Comparison of ENCODE assay signal across 26 mouse cellular contexts in the genomic region with DNA sequence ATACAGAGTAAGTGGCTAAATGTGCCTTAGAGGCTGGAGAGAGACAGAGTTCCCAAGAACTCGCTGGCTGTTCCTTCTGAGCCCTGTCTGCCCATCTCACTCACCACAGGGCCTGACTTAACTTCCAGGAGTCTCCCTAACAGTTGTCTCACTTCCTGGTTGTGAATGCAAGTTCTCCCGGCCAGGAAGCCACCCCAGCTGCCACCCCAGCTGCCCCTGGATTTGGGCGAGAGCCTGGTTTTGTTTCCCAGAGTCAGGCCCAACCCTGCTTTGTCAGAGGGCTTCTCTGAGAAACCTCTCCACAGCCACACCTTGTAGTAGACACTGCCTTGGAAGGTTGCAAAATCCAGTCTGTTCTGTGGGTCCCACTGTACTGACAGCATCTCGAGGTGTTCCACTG. TPM values are rescaled to one million over a fixed set of nuclear protein-coding genes. Genes with fewer than 3 reads are reported as not detected.
DNase-seq lines count a peak whose midpoint lies in the region; ATAC-seq and TF ChIP-seq lines count a peak whose summit lies in the region.
"Had no signal": no experiment of that assay in that cellular context is flagged by ENCODE, and none has a peak within 500 bp of the region (broad histone marks: within the 10 kb centered on the region; RNA-seq: fewer than 3 reads in every experiment).

No protein-coding gene starts in this region.

- H3K27me3 ChIP-seq in embryonic facial prominence, embryonic 15.5 days = no peaks in the 10 kb centered on the region
- H3K27me3 ChIP-seq in embryonic facial prominence, embryonic 10.5 days (replicated peaks; ENCODE audit: low read depth, poor library complexity, severe bottlenecking) = no peaks in the 10 kb centered on the region
- no peaks in the 10 kb centered on the region for H3K27me3 ChIP-seq in stomach, embryonic 15.5 days (replicated peaks)
- H3K27me3 ChIP-seq in stomach, postnatal 0 days (ENCODE audit: control insufficient read depth, insufficient read depth, low read length) = no peaks in the 10 kb centered on the region
- H3K27me3 ChIP-seq: CH12.LX; embryonic facial prominence, embryonic 12.5 days; forebrain, embryonic 13.5 days; forebrain, embryonic 15.5 days; Patski had no signal

- 65% methylated on average over 4 of the region's 4 CpGs for WGBS in embryonic facial prominence, embryonic 15.5 days
- WGBS in embryonic facial prominence, embryonic 10.5 days = 78% methylated on average over 4 of the region's 4 CpGs
- WGBS in stomach, embryonic 15.5 days = 73% methylated on average over 4 of the region's 4 CpGs
- 59% methylated on average over 4 of the region's 4 CpGs for WGBS in stomach, postnatal 0 days

- peaks cover 71% of the 10 kb centered on the region for H3K4me1 ChIP-seq in embryonic facial prominence, embryonic 15.5 days
- H3K4me1 ChIP-seq in embryonic facial prominence, embryonic 10.5 days = peaks cover 71% of the 10 kb centered on the region
- H3K4me1 ChIP-seq in stomach, embryonic 15.5 days = no peaks in the 10 kb centered on the region
- H3K4me1 ChIP-seq in stomach, postnatal 0 days (replicated peaks; ENCODE audit: control insufficient read depth, insufficient read depth) = no peaks in the 10 kb centered on the region

- no peaks in the 10 kb centered on the region for H3K9me3 ChIP-seq in embryonic facial prominence, embryonic 15.5 days (replicated peaks)
- H3K9me3 ChIP-seq in embryonic facial prominence, embryonic 10.5 days = no peaks in the 10 kb centered on the region
- H3K9me3 ChIP-seq in stomach, embryonic 15.5 days = no peaks in the 10 kb centered on the region
- H3K9me3 ChIP-seq in stomach, postnatal 0 days (ENCODE audit: control insufficient read depth, low read length) = no peaks in the 10 kb centered on the region
- H3K9me3 ChIP-seq: embryonic facial prominence, embryonic 12.5 days; forebrain, embryonic 13.5 days; forebrain, embryonic 15.5 days had no signal

- no peak for DNase-seq in embryonic facial prominence, embryonic 10.5 days (ENCODE audit: low spot score)
- DNase-seq in lung, postnatal 36 days = peak; percentile 18
- no peak for DNase-seq in lung, postnatal 4 days
- DNase-seq in stomach, postnatal 0 days (ENCODE audit: low spot score) = no peak
- no peak for DNase-seq in cerebellum, adult 9-11 months
- DNase-seq: adrenal gland, adult 8-10 months; adrenal gland, postnatal 14 days; adrenal gland, postnatal 36 days; B cell, adult 2 months; cerebellum, adult 11-12 months; cerebellum, adult 2 months; cerebellum, adult 9-10 months; cerebellum, postnatal 14 days; cerebellum, postnatal 36 days; embryo, embryonic 11 days had no signal

- TF ChIP-seq CTCF in stomach, postnatal 0 days (IDR thresholded peaks at IDR 0.05; ENCODE audit: low read depth) = no peak

- H3K27ac ChIP-seq in embryonic facial prominence, embryonic 15.5 days (replicated peaks) = peak overlapping the region; percentile 30
- no peak overlapping the region for H3K27ac ChIP-seq in embryonic facial prominence, embryonic 10.5 days (replicated peaks)
- 0 out of 2 replicates have a peak overlapping the region, but pooled peaks have one; percentile 4 for H3K27ac ChIP-seq in stomach, embryonic 15.5 days
- no peak overlapping the region for H3K27ac ChIP-seq in stomach, postnatal 0 days (replicated peaks)
- H3K27ac ChIP-seq: embryonic facial prominence, embryonic 12.5 days; forebrain, embryonic 13.5 days had no signal

- no peak overlapping the region for H3K9ac ChIP-seq in embryonic facial prominence, embryonic 15.5 days
- no peak overlapping the region for H3K9ac ChIP-seq in stomach, embryonic 15.5 days
- H3K9ac ChIP-seq in stomach, postnatal 0 days (ENCODE audit: low read length) = no peak overlapping the region
- H3K9ac ChIP-seq: embryonic facial prominence, embryonic 12.5 days; forebrain, embryonic 13.5 days; forebrain, embryonic 15.5 days had no signal

- no peak for ATAC-seq in embryonic facial prominence, embryonic 15.5 days (ENCODE audit: insufficient number of reproducible peaks, low FRiP score, low TSS enrichment, low read depth)
- no peak for ATAC-seq in stomach, embryonic 15.5 days (ENCODE audit: insufficient read depth, low FRiP score, low read depth)
- no peak for ATAC-seq in stomach, postnatal 0 days (ENCODE audit: low FRiP score, low TSS enrichment)
- ATAC-seq: activated CD4-positive, CD25-positive, alpha-beta regulatory T cell, adult 4 months; CD4-positive, CD25-positive, alpha-beta regulatory T cell, adult 4 months; forebrain, embryonic 13.5 days; forebrain, embryonic 15.5 days; Patski had no signal

- TF ChIP-seq EP300 in stomach, postnatal 0 days (optimal IDR thresholded peaks at IDR 0.05) = no peak

- H3K4me2 ChIP-seq in embryonic facial prominence, embryonic 15.5 days (replicated peaks) = no peak overlapping the region
- no peak overlapping the region for H3K4me2 ChIP-seq in stomach, embryonic 15.5 days
- no peak overlapping the region for H3K4me2 ChIP-seq in stomach, postnatal 0 days (replicated peaks; ENCODE audit: low read depth)
- H3K4me2 ChIP-seq: embryonic facial prominence, embryonic 12.5 days; forebrain, embryonic 13.5 days; forebrain, embryonic 15.5 days had no signal

- H3K36me3 ChIP-seq in embryonic facial prominence, embryonic 15.5 days = no peaks in the 10 kb centered on the region
- H3K36me3 ChIP-seq in embryonic facial prominence, embryonic 10.5 days (replicated peaks) = no peaks in the 10 kb centered on the region
- no peaks in the 10 kb centered on the region for H3K36me3 ChIP-seq in stomach, embryonic 15.5 days
- no peaks in the 10 kb centered on the region for H3K36me3 ChIP-seq in stomach, postnatal 0 days (ENCODE audit: control insufficient read depth, insufficient read depth, low read length)
- H3K36me3 ChIP-seq: embryonic facial prominence, embryonic 12.5 days; forebrain, embryonic 15.5 days; G1E had no signal

- no peak overlapping the region for H3K4me3 ChIP-seq in embryonic facial prominence, embryonic 15.5 days (replicated peaks)
- no peak overlapping the region for H3K4me3 ChIP-seq in embryonic facial prominence, embryonic 10.5 days
- H3K4me3 ChIP-seq in stomach, embryonic 15.5 days (replicated peaks) = no peak overlapping the region
- no peak overlapping the region for H3K4me3 ChIP-seq in stomach, postnatal 0 days (ENCODE audit: low read depth, low read length)
- H3K4me3 ChIP-seq: embryonic facial prominence, embryonic 12.5 days; erythroblast, embryonic 14.5 days; forebrain, embryonic 13.5 days; forebrain, embryonic 15.5 days had no signal

RNA-seq across cellular contexts. Expression of a gene that starts 26.2 kb away (rescaled TPM):
- polyA plus RNA-seq in embryonic facial prominence, embryonic 15.5 days (2015; fragmentation: Nextera tagmentation; extraction: Ambion mirVana) = 13.4 and 15.1 TPM in 2 replicates
- 5.0 TPM in 2 replicates for polyA plus RNA-seq in embryonic facial prominence, embryonic 10.5 days (2016; fragmentation: Nextera tagmentation; extraction: Ambion mirVana)
- 7.0 and 9.3 TPM in 2 replicates for polyA plus RNA-seq in stomach, embryonic 15.5 days (2015; fragmentation: Nextera tagmentation; extraction: Ambion mirVana)
- polyA plus RNA-seq in stomach, postnatal 0 days (2015; fragmentation: Nextera tagmentation; extraction: Ambion mirVana) = 5.9 and 6.7 TPM in 2 replicates
- polyA plus RNA-seq: G1E had no signal

Comparison
In these comparisons a context has a peak if more than half of its experiments do, and no peak if none do; other contexts are left out.
1. H3K27ac ChIP-seq: peak in embryonic facial prominence, embryonic 15.5 days (single experiment) and stomach, embryonic 15.5 days (single experiment); none in embryonic facial prominence, embryonic 10.5 days (single experiment) and stomach, postnatal 0 days (single experiment).